Mouse (Mus musculus) lung, embryonic 14.5 days (tissue): ENCODE results near the gene Pacs1. TPM values are rescaled to one million over a fixed set of nuclear protein-coding genes. Genes with fewer than 3 reads are reported as not detected.
"Not testable (repeated sequence)": the region's sequence is repeated elsewhere in the genome, so short reads cannot be mapped to it uniquely, and the experiment has no call there.

Experiments used
- ATAC-seq: fragments of 200-750 bp; cut with Nextera tagmentation; 2 replicates; pipeline ENCODE4 v1.8.0; 2017; ENCODE audit warnings: mild to moderate bottlenecking, moderate TSS enrichment, moderate library complexity; ENCODE audit not compliant: insufficient read depth
- DNase-seq: peaks from one replicate; pipeline ENCODE4 v3.0.0-alpha.2; 2015
- H3K27ac ChIP-seq: fragments of 300-500 bp; sonication (generic); 2 replicates; pipeline ENCODE4 v1.5.1; 2014; ENCODE audit warnings: low read depth, mild to moderate bottlenecking, moderate library complexity
- H3K27me3 ChIP-seq: fragments of 300-500 bp; sonication (generic); 2 replicates; pipeline ENCODE4 v1.6.1; 2014; ENCODE audit warnings: low read length, control low read depth; ENCODE audit not compliant: insufficient read depth
- H3K36me3 ChIP-seq: fragments of 300-500 bp; sonication (generic); 2 replicates; pipeline ENCODE4 v1.6.1; 2014; ENCODE audit warnings: control low read depth; ENCODE audit not compliant: insufficient read depth
- H3K4me1 ChIP-seq: fragments of 300-500 bp; sonication (generic); 2 replicates; pipeline ENCODE4 v1.6.1; 2014; ENCODE audit warnings: antibody characterized with exemption, control low read depth; ENCODE audit not compliant: insufficient read depth
- H3K4me2 ChIP-seq: fragments of 300-500 bp; sonication (generic); 2 replicates; pipeline ENCODE4 v1.6.1; 2014; ENCODE audit warnings: mild to moderate bottlenecking
- H3K4me3 ChIP-seq: fragments of 300-500 bp; sonication (generic); 2 replicates; pipeline ENCODE4 v1.5.1; 2014; ENCODE audit warnings: low read depth, low read length
- H3K9ac ChIP-seq: fragments of 300-500 bp; sonication (generic); 2 replicates; pipeline ENCODE4 v1.6.1; 2014
- H3K9me3 ChIP-seq: fragments of 300-500 bp; sonication (generic); 2 replicates; pipeline ENCODE4 v1.6.1; 2016; ENCODE audit warnings: low read depth, low read length, control low read depth
- CTCF ChIP-seq: IDR thresholded peaks from 2 replicates; pipeline ENCODE4 v1.5.1; 2016; ENCODE audit warnings: antibody characterized with exemption, low read depth
- WGBS: fragments of 180-500 bp; shearing (Covaris S2); extraction: QIAGEN DNeasy Blood & Tissue Kit; methylation state at CpG from one replicate; pipeline ENCODE4 v1.1.7; 2014; 5-methylcytosine and 5-hydroxymethylcytosine counted together
- polyA plus RNA-seq: library from polyadenylated mRNA; unstranded; fragments of >200 nt; fragmentation: Nextera tagmentation; extraction: Ambion mirVana; gene quantifications from 2 replicates; pipeline ENCODE4 v1.2.1, GENCODE M21; 2014

The Pacs1 gene
- polyA plus RNA-seq, 1 experiment from 2014 or later: 31.8 TPM

GRCm38 (mm10) chr19:5224624-5225023, 48.3 kb downstream of the Pacs1 start:
- ATAC-seq: no peak
- no peaks in the 10 kb centered on the region for H3K36me3 ChIP-seq

GRCm38 (mm10) chr19:5224077-5224476, 48.8 kb downstream of the Pacs1 start:
- no peaks in the 10 kb centered on the region for H3K36me3 ChIP-seq
- H3K9me3 ChIP-seq: no peaks in the 10 kb centered on the region
- DNase-seq (no peak), ATAC-seq (no peak)
- no peak overlapping the region for H3K9ac ChIP-seq
- no peak overlapping the region for H3K4me3 ChIP-seq
- no peaks in the 10 kb centered on the region for H3K4me1 ChIP-seq
- H3K27me3 ChIP-seq: no peaks in the 10 kb centered on the region
- WGBS: 85% methylated on average over 4 of the region's 4 CpGs
- H3K27ac ChIP-seq: no peak overlapping the region
- no peak overlapping the region for H3K4me2 ChIP-seq
- no peak for TF ChIP-seq CTCF

More at GRCm38 (mm10) chr19:5224624-5225023, 48.3 kb downstream of the Pacs1 start:
- no peak for TF ChIP-seq CTCF
- 64% methylated on average over 2 of the region's 2 CpGs for WGBS
- no peak overlapping the region for H3K4me3 ChIP-seq
- H3K27me3 ChIP-seq: no peaks in the 10 kb centered on the region
- no peak overlapping the region for H3K4me2 ChIP-seq
- H3K27ac ChIP-seq: no peak overlapping the region
- H3K4me1 ChIP-seq: no peaks in the 10 kb centered on the region
- no peak overlapping the region for H3K9ac ChIP-seq
- no peak for DNase-seq
- H3K9me3 ChIP-seq: no peaks in the 10 kb centered on the region

GRCm38 (mm10) chr19:5221926-5222325, 51.0 kb downstream of the Pacs1 start:
- Histone ChIP-seq H3K36me3 (no peaks in the 10 kb centered on the region), H3K9me3 (no peaks in the 10 kb centered on the region), H3K9ac (no peak overlapping the region), H3K4me3 (no peak overlapping the region), H3K27me3 (no peaks in the 10 kb centered on the region), H3K4me2 (no peak overlapping the region), H3K27ac (no peak overlapping the region), H3K4me1 (no peaks in the 10 kb centered on the region)
- ATAC-seq (no peak), DNase-seq (no peak)
- no peak for TF ChIP-seq CTCF
- 45% methylated on average over 2 of the region's 2 CpGs for WGBS

- WGBS: 26% methylated on average over 2 of the region's 2 CpGs
- not testable (repeated sequence) for H3K9me3 ChIP-seq, H3K27ac ChIP-seq, H3K4me3 ChIP-seq, H3K4me2 ChIP-seq, H3K36me3 ChIP-seq, H3K4me1 ChIP-seq, H3K27me3 ChIP-seq, ATAC-seq, DNase-seq, H3K9ac ChIP-seq
These were observed 51.6 kb downstream of the Pacs1 start for GRCm38 (mm10) chr19:5221219-5221723.

GRCm38 (mm10) chr19:5220389-5220788, 52.5 kb downstream of the Pacs1 start:
- no peak overlapping the region for H3K27ac ChIP-seq
- H3K4me1 ChIP-seq: no peaks in the 10 kb centered on the region
- no peaks in the 10 kb centered on the region for H3K9me3 ChIP-seq
- ATAC-seq (no peak), DNase-seq (no peak)
- 81% methylated on average over 3 of the region's 3 CpGs for WGBS
- H3K27me3 ChIP-seq: no peaks in the 10 kb centered on the region
- no peak overlapping the region for H3K4me2 ChIP-seq
- H3K36me3 ChIP-seq: no peaks in the 10 kb centered on the region
- no peak overlapping the region for H3K4me3 ChIP-seq
- no peak for TF ChIP-seq CTCF
- no peak overlapping the region for H3K9ac ChIP-seq

- Histone ChIP-seq H3K4me1 (no peaks in the 10 kb centered on the region), H3K9me3 (no peaks in the 10 kb centered on the region), H3K9ac (no peak overlapping the region), H3K4me2 (no peak overlapping the region), H3K36me3 (no peaks in the 10 kb centered on the region), H3K27ac (no peak overlapping the region), H3K27me3 (no peaks in the 10 kb centered on the region), H3K4me3 (no peak overlapping the region)
- TF ChIP-seq CTCF: no peak
- ATAC-seq: no peak
- DNase-seq: no peak
- 82% methylated on average over 2 of the region's 2 CpGs for WGBS
These were observed 71.2 kb downstream of the Pacs1 start for GRCm38 (mm10) chr19:5201691-5202090.

GRCm38 (mm10) chr19:5200617-5201016, 72.3 kb downstream of the Pacs1 start:
- 83% methylated on average over 4 of the region's 4 CpGs for WGBS

GRCm38 (mm10) chr19:5198553-5198952, 74.4 kb downstream of the Pacs1 start:
- Histone ChIP-seq H3K9ac (no peak overlapping the region), H3K9me3 (no peaks in the 10 kb centered on the region), H3K4me3 (no peak overlapping the region), H3K4me2 (no peak overlapping the region), H3K4me1 (no peaks in the 10 kb centered on the region), H3K27me3 (no peaks in the 10 kb centered on the region), H3K36me3 (no peaks in the 10 kb centered on the region), H3K27ac (no peak overlapping the region)
- no peak for DNase-seq
- 55% methylated on average over 3 of the region's 3 CpGs for WGBS
- ATAC-seq: no peak
- TF ChIP-seq CTCF: no peak

More at GRCm38 (mm10) chr19:5200617-5201016, 72.3 kb downstream of the Pacs1 start:
- H3K27ac ChIP-seq, H3K27me3 ChIP-seq, H3K9ac ChIP-seq, ATAC-seq, H3K9me3 ChIP-seq, H3K4me1 ChIP-seq, H3K4me3 ChIP-seq, H3K36me3 ChIP-seq, DNase-seq, H3K4me2 ChIP-seq: not testable (repeated sequence)
